Mouse (Mus musculus) leukemia stem cell, adult 10-12 weeks (primary cell): Measurements from ENCODE around the gene Gm29866. TPM values are rescaled to one million over a fixed set of nuclear protein-coding genes. Genes with fewer than 3 reads are reported as not detected.

Experiments used
- polyA plus RNA-seq: library from polyadenylated mRNA; stranded (reverse); fragments of >175 nt; gene quantifications from 2 replicates; pipeline ENCODE4 v1.2.3, GENCODE M21; 2012; ENCODE audit warnings: low replicate concordance

The Gm29866 gene
- polyA plus RNA-seq: not detected in 2 replicates

DNA sequence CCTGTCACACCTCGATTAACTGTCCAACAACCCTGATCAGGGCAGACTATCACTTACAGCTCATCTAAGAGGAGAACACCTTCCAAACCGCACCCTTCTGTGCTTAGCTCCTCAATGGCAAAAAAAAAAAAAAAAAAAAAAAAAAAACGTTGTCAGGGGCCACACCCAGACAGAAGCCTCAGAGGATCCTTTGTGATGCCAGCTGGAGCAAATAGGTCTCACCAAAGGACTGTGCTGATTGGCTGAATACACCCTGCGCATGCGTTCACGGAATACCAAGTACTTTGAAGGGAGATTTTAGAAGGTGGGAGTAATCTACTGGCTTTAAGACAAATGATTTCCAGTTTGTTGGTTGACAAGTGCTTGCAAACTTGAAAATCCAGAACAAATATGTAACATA is at the start of gene Gm29866:
Gene Gm29866, minus strand, starts transcription at position 101 of the 400 bp plus-strand sequence.

Other genes starting within 250 kb of the Gm29866 start
- gene Gm20909, start 170.9 kb upstream of the Gm29866 start, polyA plus RNA-seq: not detected in 2 replicates
- not detected in 2 replicates for gene Gm20865, start 247.9 kb upstream of the Gm29866 start, polyA plus RNA-seq